Mouse (Mus musculus) naive thymus-derived CD4-positive, alpha-beta T cell, adult 5 months (primary cell): ENCODE results near the gene 6330409D20Rik. TPM values are rescaled to one million over a fixed set of nuclear protein-coding genes. Genes with fewer than 3 reads are reported as not detected.

Experiments used
- polyA plus RNA-seq: library from polyadenylated mRNA; unstranded; fragments of 100-300 nt; shearing (Covaris generic); gene quantifications from one replicate; pipeline ENCODE4 v1.2.1, GENCODE M21; 2017

Gene 6330409D20Rik
- polyA plus RNA-seq: not detected

GRCm38 (mm10) chr2:32740916-32741272 is at the start of gene 6330409D20Rik:
Gene 6330409D20Rik, minus strand, starts transcription at chr2:32741016.

DNA sequence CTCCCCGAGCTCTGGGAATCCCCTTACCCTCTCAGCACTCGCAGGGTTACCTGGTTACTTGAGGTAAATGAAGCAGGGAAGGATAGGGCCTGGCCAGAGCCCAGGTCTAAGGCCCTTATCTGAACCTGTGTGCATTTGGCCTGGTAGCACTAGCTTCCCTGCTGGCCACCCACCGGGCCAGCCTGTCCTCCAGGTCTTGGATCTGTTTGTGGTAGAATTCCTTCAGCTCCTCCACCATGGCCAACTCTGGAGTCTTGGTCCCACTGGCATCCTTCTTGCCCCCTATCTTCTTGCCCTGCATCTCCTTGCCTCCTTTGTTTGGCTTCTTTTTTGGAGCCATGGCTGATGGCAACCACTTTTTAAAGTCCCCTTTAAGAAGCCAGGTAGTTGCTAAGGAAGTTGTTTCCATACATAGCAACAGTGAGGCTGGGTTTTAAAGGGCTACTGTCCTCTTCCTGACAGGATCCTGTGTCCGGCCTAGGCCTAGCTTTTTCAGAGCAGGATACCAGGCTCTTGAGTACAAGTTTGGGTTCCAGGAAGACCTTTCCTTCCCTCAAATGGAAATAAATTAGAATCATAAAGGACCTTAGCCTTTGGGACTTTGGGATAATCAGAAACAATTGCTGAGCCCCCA is 43.3 kb upstream of the 6330409D20Rik start, which contains the start of gene Cfap157:
TSS of gene Cfap157 (minus strand) at position 381 of the 634 bp plus-strand sequence.

GRCm38 (mm10) chr2:32775359-32776074 is 34.7 kb upstream of the 6330409D20Rik start, which contains the start of the genes Ttc16 and Ptrh1:
Gene Ttc16, minus strand, starts transcription at chr2:32775633.
Gene Ptrh1, plus strand, starts transcription at chr2:32775786.

GRCm38 (mm10) chr2:32757056-32757845 is 16.4 kb upstream of the 6330409D20Rik start, which contains the start of gene Tor2a:
Gene Tor2a, plus strand, starts transcription at chr2:32757234.

GRCm38 (mm10) chr2:32720681-32721229 is 20.1 kb downstream of the 6330409D20Rik start, which contains the start of gene Sh2d3c:
Gene Sh2d3c, plus strand, starts transcription at chr2:32721055.

DNA sequence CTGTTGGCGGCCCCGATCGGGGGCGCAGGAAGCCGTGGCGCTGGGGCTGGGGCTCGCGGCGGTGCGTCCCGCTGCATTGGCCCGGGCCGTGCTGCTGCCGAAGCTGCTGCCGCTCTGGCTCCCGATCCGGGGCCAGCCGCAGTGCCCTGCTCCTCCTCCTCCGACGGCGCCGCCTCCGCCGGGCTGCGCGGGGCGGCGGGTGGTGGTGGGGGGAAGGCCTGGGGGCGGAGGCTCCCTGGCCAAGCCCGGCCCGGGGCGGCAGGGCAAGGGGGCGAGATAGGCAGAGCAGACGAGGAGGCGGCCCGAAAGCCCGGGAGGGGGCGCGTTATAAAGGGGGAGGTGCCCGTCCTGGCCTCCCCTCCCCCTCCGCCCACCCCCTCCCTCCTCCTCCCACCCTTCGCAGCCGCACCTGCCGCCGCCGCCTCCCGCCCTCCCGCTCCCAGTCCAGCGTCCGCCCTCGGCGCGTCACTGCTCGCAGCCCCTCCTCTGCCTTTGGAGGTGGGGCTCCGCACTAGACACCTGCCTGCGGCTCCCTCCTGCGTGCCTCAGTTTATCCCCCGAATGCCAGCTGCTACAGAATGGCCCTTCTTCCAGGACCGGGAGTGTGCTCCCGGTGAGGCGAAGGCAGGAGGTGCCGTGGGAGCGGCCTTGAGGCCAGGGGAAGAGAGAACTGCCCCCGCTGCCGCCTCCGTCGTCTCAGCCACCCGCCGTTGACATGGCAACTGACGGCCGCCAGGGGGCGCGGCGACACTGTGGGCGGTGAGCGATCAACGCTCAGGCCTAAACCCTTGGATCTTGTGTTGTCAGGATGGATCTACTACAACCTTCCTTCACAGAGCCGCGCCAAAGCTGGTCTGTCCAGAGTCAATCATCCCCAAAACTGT is 27.6 kb downstream of the 6330409D20Rik start, which contains the start of gene Cdk9:
TSS of gene Cdk9 (minus strand) at position 143 of the 884 bp plus-strand sequence.

DNA sequence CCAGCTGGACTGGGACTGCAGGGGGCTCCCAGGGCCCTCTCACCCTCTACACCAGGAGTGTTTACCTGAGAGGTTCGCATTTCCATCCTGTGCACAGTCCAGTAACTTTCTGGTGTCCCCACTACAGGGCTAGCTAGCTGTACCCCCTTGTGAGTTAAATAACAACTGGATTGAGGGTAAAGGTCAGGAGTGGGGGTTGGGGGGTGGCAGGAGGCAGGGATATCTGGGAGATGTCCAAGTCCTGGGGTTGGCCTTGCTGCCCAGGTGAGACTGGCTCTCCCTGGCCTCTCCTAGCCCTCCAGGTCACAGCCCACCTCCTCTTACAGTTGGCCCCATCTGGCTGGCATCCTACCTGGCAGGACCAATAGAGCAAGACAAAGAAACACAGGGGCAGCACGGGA is 36.8 kb downstream of the 6330409D20Rik start, which contains the start of gene Fpgs:
TSS of gene Fpgs (minus strand) at position 125 of the 401 bp plus-strand sequence.

Other genes starting within 250 kb of the 6330409D20Rik start
- 153 TPM for gene Fam102a, start 205.7 kb downstream of the 6330409D20Rik start, polyA plus RNA-seq
- gene Dpm2, start 170.2 kb downstream of the 6330409D20Rik start, polyA plus RNA-seq: 76.8 TPM
- gene Pip5kl1, start 166.2 kb downstream of the 6330409D20Rik start, polyA plus RNA-seq: not detected
- not detected for gene 9430097D07Rik, start 165.3 kb downstream of the 6330409D20Rik start, polyA plus RNA-seq
- 15.0 TPM for gene St6galnac4, start 153.9 kb downstream of the 6330409D20Rik start, polyA plus RNA-seq
- 1.1 TPM for gene St6galnac6, start 141.3 kb downstream of the 6330409D20Rik start, polyA plus RNA-seq
- not detected for gene Ak1, start 119.3 kb downstream of the 6330409D20Rik start, polyA plus RNA-seq
- 0.26 TPM for gene Eng, start 94.4 kb downstream of the 6330409D20Rik start, polyA plus RNA-seq
- gene Fpgs, start 36.9 kb downstream of the 6330409D20Rik start, polyA plus RNA-seq: 26.8 TPM
- 190 TPM for gene Cdk9, start 27.9 kb downstream of the 6330409D20Rik start, polyA plus RNA-seq
- gene Sh2d3c, start 20.0 kb downstream of the 6330409D20Rik start, polyA plus RNA-seq: 58.0 TPM
- gene Tor2a, start 16.2 kb upstream of the 6330409D20Rik start, polyA plus RNA-seq: 41.5 TPM
- not detected for gene Ttc16, start 34.6 kb upstream of the 6330409D20Rik start, polyA plus RNA-seq
- 3.1 TPM for gene Ptrh1, start 34.8 kb upstream of the 6330409D20Rik start, polyA plus RNA-seq
- not detected for gene Cfap157, start 43.4 kb upstream of the 6330409D20Rik start, polyA plus RNA-seq
- gene Stxbp1, start 106.2 kb upstream of the 6330409D20Rik start, polyA plus RNA-seq: 2.5 TPM
- gene Fam129b, start 135.1 kb upstream of the 6330409D20Rik start, polyA plus RNA-seq: 0.19 TPM
- gene Rpl12, start 220.5 kb upstream of the 6330409D20Rik start, polyA plus RNA-seq: 59.9 TPM
- gene Lrsam1, start 220.6 kb upstream of the 6330409D20Rik start, polyA plus RNA-seq: 5.2 TPM
- gene Slc2a8, start 241.1 kb upstream of the 6330409D20Rik start, polyA plus RNA-seq: 9.6 TPM